Mouse (Mus musculus) frontal cortex, postnatal 25 days (tissue): ENCODE data around the gene Cers6.

Source experiments
- DNase-seq, 2 experiments: peaks; one replicate each; pipeline ENCODE4 v3.0.0; 2022; ENCODE audit warnings: low spot score in 2 of 2

Cers6 gene

GRCm38 (mm10) chr2:68960620-68961019 is 99.4 kb downstream of the Cers6 start:
- no peak for DNase-seq

- DNase-seq: no peak
Measured at GRCm38 (mm10) chr2:68966360-68966759, 105.1 kb downstream of the Cers6 start.

GRCm38 (mm10) chr2:68968028-68968427 is 106.8 kb downstream of the Cers6 start:
- DNase-seq: no peak

- DNase-seq: no peak
Measured at GRCm38 (mm10) chr2:68971840-68972239, 110.6 kb downstream of the Cers6 start.

- no peak for DNase-seq
Measured at GRCm38 (mm10) chr2:68973753-68974152, 112.5 kb downstream of the Cers6 start.

- no peak for DNase-seq
Measured at GRCm38 (mm10) chr2:68975286-68975685, 114.0 kb downstream of the Cers6 start.

- no peak for DNase-seq
Measured at GRCm38 (mm10) chr2:68975780-68976179, 114.5 kb downstream of the Cers6 start.

GRCm38 (mm10) chr2:68978244-68978643 is 117.0 kb downstream of the Cers6 start:
- DNase-seq: no peak

- no peak for DNase-seq
Measured at GRCm38 (mm10) chr2:68978660-68979604, 117.7 kb downstream of the Cers6 start.

- no peak for DNase-seq
Measured at GRCm38 (mm10) chr2:68981302-68981701, 120.1 kb downstream of the Cers6 start.

GRCm38 (mm10) chr2:68981756-68982409 is 120.6 kb downstream of the Cers6 start:
- no peak for DNase-seq

- no peak for DNase-seq
Measured at GRCm38 (mm10) chr2:68982979-68983378, 121.7 kb downstream of the Cers6 start.

GRCm38 (mm10) chr2:68983431-68983830 is 122.2 kb downstream of the Cers6 start:
- DNase-seq: no peak

- peak in 1 of 2 experiments; percentile 28 for DNase-seq
Measured at GRCm38 (mm10) chr2:68989117-68989516, 127.9 kb downstream of the Cers6 start.

- DNase-seq: no peak
Measured at GRCm38 (mm10) chr2:68992629-68993028, 131.4 kb downstream of the Cers6 start.

- DNase-seq: no peak
Measured at GRCm38 (mm10) chr2:68994441-68994840, 133.2 kb downstream of the Cers6 start.

- DNase-seq: no peak
Measured at GRCm38 (mm10) chr2:68995723-68996122, 134.5 kb downstream of the Cers6 start.

GRCm38 (mm10) chr2:68996268-68996667 is 135.0 kb downstream of the Cers6 start:
- no peak for DNase-seq

GRCm38 (mm10) chr2:69004001-69004400 is 142.8 kb downstream of the Cers6 start:
- DNase-seq: no peak

GRCm38 (mm10) chr2:69011392-69011791 is 150.2 kb downstream of the Cers6 start:
- no peak for DNase-seq

GRCm38 (mm10) chr2:69011860-69012259 is 150.6 kb downstream of the Cers6 start:
- no peak for DNase-seq

GRCm38 (mm10) chr2:69014241-69014640 is 153.0 kb downstream of the Cers6 start:
- DNase-seq: no peak

GRCm38 (mm10) chr2:69015172-69015724 is 154.0 kb downstream of the Cers6 start:
- no peak for DNase-seq
